Mouse (Mus musculus) CH12.LX (cell line): Measurements from ENCODE around the gene Tmco4. TPM values are rescaled to one million over a fixed set of nuclear protein-coding genes. Genes with fewer than 3 reads are reported as not detected.

ENCODE experiments used
- DNase-seq: peaks from one replicate; pipeline ENCODE4 v3.0.0-alpha.2; 2013; ENCODE audit errors: extremely low read depth
- H3K27ac ChIP-seq: 2 replicates; pipeline ENCODE4 v1.5.1; 2012; ENCODE audit warnings: low read depth, mild to moderate bottlenecking, control low read depth, moderate library complexity; ENCODE audit not compliant: insufficient read depth
- H3K27me3 ChIP-seq: replicated peaks from 2 replicates; pipeline ENCODE3; 2012; ENCODE audit warnings: inconsistent platforms
- H3K36me3 ChIP-seq, 2 experiments: replicated peaks in 1 of 2; 2 replicates each; pipeline versions ENCODE3 to v1.6.1; 2012; ENCODE audit warnings: inconsistent platforms in 1 of 2, low read length in 1 of 2, mild to moderate bottlenecking in 1 of 2, mixed read lengths in 1 of 2, moderate library complexity in 1 of 2; ENCODE audit not compliant: control insufficient read depth in 1 of 2, insufficient read depth in 1 of 2
- H3K4me1 ChIP-seq, 2 experiments: 2 replicates each; pipeline ENCODE4 v1.6.1; 2012; ENCODE audit warnings: inconsistent platforms in 1 of 2, moderate library complexity in 1 of 2; ENCODE audit not compliant: insufficient read depth in 2 of 2, control insufficient read depth in 1 of 2
- H3K4me2 ChIP-seq: 2 replicates; pipeline ENCODE4 v1.6.1; 2012; ENCODE audit warnings: low read depth, mild to moderate bottlenecking, control low read depth; ENCODE audit not compliant: poor library complexity, insufficient read depth, severe bottlenecking
- H3K4me3 ChIP-seq, 3 experiments: fragments of 150-350 bp in 1 of 3; sonication (generic) in 1 of 3; replicated peaks in 1 of 3; 2 replicates each; pipeline versions ENCODE3 to v1.5.1; 2011 to 2012; ENCODE audit warnings: low read depth in 2 of 3, low read length in 2 of 3, mild to moderate bottlenecking in 2 of 3, moderate library complexity in 2 of 3, control low read depth in 1 of 3, improper control_type of control experiment in 1 of 3, inconsistent platforms in 1 of 3, mixed read lengths in 1 of 3; ENCODE audit not compliant: poor library complexity in 1 of 3
- H3K79me2 ChIP-seq: replicated peaks from 2 replicates; pipeline ENCODE4 v1.6.1; 2012; ENCODE audit warnings: mild to moderate bottlenecking, moderate library complexity; ENCODE audit not compliant: control insufficient read depth, poor library complexity, insufficient read depth, severe bottlenecking; ENCODE audit errors: extremely low read depth
- H3K9ac ChIP-seq: 2 replicates; pipeline ENCODE4 v1.6.1; 2012; ENCODE audit warnings: low read depth, mild to moderate bottlenecking, control low read depth, moderate library complexity; ENCODE audit not compliant: insufficient read depth
- H3K9me3 ChIP-seq: replicated peaks from 2 replicates; pipeline ENCODE3; 2012; ENCODE audit warnings: low read length, inconsistent platforms, mixed read lengths
- BHLHE40 ChIP-seq: IDR thresholded peaks from 2 replicates; pipeline ENCODE4 v1.6.1; 2011; ENCODE audit warnings: mild to moderate bottlenecking, low read depth, low read length, improper control_type of control experiment
- CHD2 ChIP-seq: IDR thresholded peaks from 2 replicates; pipeline ENCODE4 v1.6.1; 2011; ENCODE audit warnings: low read length, improper control_type of control experiment
- CTCF ChIP-seq, 2 experiments: IDR thresholded peaks in 1 of 2; conservative IDR thresholded peaks in 1 of 2; 2 replicates each; pipeline ENCODE4 v1.5.1; 2011 to 2012; ENCODE audit warnings: low read depth in 2 of 2, low read length in 2 of 2, improper control_type of control experiment in 1 of 2, inconsistent platforms in 1 of 2, mild to moderate bottlenecking in 1 of 2, moderate library complexity in 1 of 2
- ELF1 ChIP-seq: IDR thresholded peaks from 2 replicates; pipeline ENCODE4 v1.6.1; 2014; ENCODE audit warnings: low read depth, mild to moderate bottlenecking, inconsistent platforms, low read length, improper control_type of control experiment
- ETS1 ChIP-seq: conservative IDR thresholded peaks from 2 replicates; pipeline ENCODE4 v1.6.1; 2012; ENCODE audit warnings: low read depth, mild to moderate bottlenecking, inconsistent platforms, low read length, improper control_type of control experiment, moderate library complexity
- IRF4 ChIP-seq: IDR thresholded peaks from 2 replicates; pipeline ENCODE4 v1.6.1; 2014; ENCODE audit warnings: low read depth, mild to moderate bottlenecking, inconsistent platforms, low read length, improper control_type of control experiment
- JUN ChIP-seq: IDR thresholded peaks from 2 replicates; pipeline ENCODE4 v1.6.1; 2011; ENCODE audit warnings: low read depth, mild to moderate bottlenecking, low read length, improper control_type of control experiment, moderate library complexity; ENCODE audit not compliant: insufficient read depth
- JUND ChIP-seq: conservative IDR thresholded peaks from 2 replicates; pipeline ENCODE4 v1.6.1; 2011; ENCODE audit warnings: low read depth, low read length, improper control_type of control experiment
- KAT2A ChIP-seq: IDR thresholded peaks from 2 replicates; pipeline ENCODE4 v1.6.1; 2012; ENCODE audit warnings: low read length, improper control_type of control experiment, inconsistent platforms; ENCODE audit not compliant: insufficient replicate concordance
- MAFK ChIP-seq: IDR thresholded peaks from 2 replicates; pipeline ENCODE4 v1.6.1; 2011; ENCODE audit warnings: low read length, improper control_type of control experiment; ENCODE audit not compliant: insufficient replicate concordance
- MAX ChIP-seq: IDR thresholded peaks from 2 replicates; pipeline ENCODE4 v1.6.1; 2011; ENCODE audit warnings: low read length, improper control_type of control experiment
- MAZ ChIP-seq: IDR thresholded peaks from 2 replicates; pipeline ENCODE4 v1.6.1; 2012; ENCODE audit warnings: low read depth, mild to moderate bottlenecking, inconsistent platforms, low read length, improper control_type of control experiment, moderate library complexity
- MEF2A ChIP-seq: IDR thresholded peaks from 2 replicates; pipeline ENCODE4 v1.6.1; 2014; ENCODE audit warnings: low read depth, mild to moderate bottlenecking, inconsistent platforms, low read length, improper control_type of control experiment, borderline replicate concordance
- MXI1 ChIP-seq: IDR thresholded peaks from 2 replicates; pipeline ENCODE4 v1.6.1; 2011; ENCODE audit warnings: mild to moderate bottlenecking, low read depth, low read length, improper control_type of control experiment
- NRF1 ChIP-seq: IDR thresholded peaks from 2 replicates; pipeline ENCODE4 v1.6.1; 2014; ENCODE audit warnings: low read depth, mild to moderate bottlenecking, inconsistent platforms, low read length, improper control_type of control experiment, moderate library complexity
- POLR2AphosphoS2 ChIP-seq: IDR thresholded peaks from 2 replicates; pipeline ENCODE4 v1.6.1; 2011; ENCODE audit warnings: low read depth, low read length, improper control_type of control experiment
- TBP ChIP-seq: conservative IDR thresholded peaks from 2 replicates; pipeline ENCODE4 v1.6.1; 2011; ENCODE audit warnings: low read depth, low read length, improper control_type of control experiment
- TCF12 ChIP-seq: IDR thresholded peaks from 2 replicates; pipeline ENCODE4 v1.6.1; 2014; ENCODE audit warnings: low read depth, mild to moderate bottlenecking, inconsistent platforms, low read length, improper control_type of control experiment
- UBTF ChIP-seq: IDR thresholded peaks from 2 replicates; pipeline ENCODE4 v1.6.1; 2012; ENCODE audit warnings: low read depth, mild to moderate bottlenecking, inconsistent platforms, low read length, improper control_type of control experiment, moderate library complexity
- ZC3H11A ChIP-seq: IDR thresholded peaks from 2 replicates; pipeline ENCODE4 v1.6.1; 2012; ENCODE audit warnings: low read depth, mild to moderate bottlenecking, inconsistent platforms, low read length, improper control_type of control experiment
- ZKSCAN1 ChIP-seq: IDR thresholded peaks from 2 replicates; pipeline ENCODE4 v1.6.1; 2012; ENCODE audit warnings: low read depth, inconsistent platforms, low read length, improper control_type of control experiment, borderline replicate concordance
- ZMIZ1 ChIP-seq: IDR thresholded peaks from 2 replicates; pipeline ENCODE4 v1.6.1; 2012; ENCODE audit warnings: low read depth, mild to moderate bottlenecking, inconsistent platforms, low read length, improper control_type of control experiment
- ZNF384 ChIP-seq: IDR thresholded peaks from 2 replicates; pipeline ENCODE4 v1.6.1; 2012; ENCODE audit warnings: low read depth, low read length, improper control_type of control experiment, inconsistent platforms
- dilution Hi-C: fragments of 300-500 bp; cut with MboI; formaldehyde crosslinking; loops from 2 replicates; pipeline ENCODE4 v1.14.3; 2020; ENCODE audit warnings: low sequenced_read_pairs; ENCODE audit not compliant: extremely low pct_unique_long_range_greater_than_20kb, extremely low pct_ligation_motif_present
- in situ Hi-C: fragments of 300-500 bp; cut with MboI; formaldehyde crosslinking; loops from 3 replicates; pipeline ENCODE4 v1.14.3; 2019; ENCODE audit warnings: low sequenced_read_pairs, low pct_ligation_motif_present, low pct_unique_long_range_greater_than_20kb, mixed read lengths
- polyA plus RNA-seq: library from polyadenylated mRNA; unstranded; fragments of >175 nt; gene quantifications from 2 replicates; pipeline ENCODE4 v1.2.1, GENCODE M21; 2012; ENCODE audit warnings: low read depth; ENCODE audit not compliant: insufficient read length
- total RNA-seq, 2 experiments: library from RNA; depleted of rRNA; stranded (reverse); fragments of 300-350 nt in 1 of 2; fragments of >200 nt in 1 of 2; gene quantifications; 2 replicates each; pipeline ENCODE4 v1.2.3; 2012 to 2014

The Tmco4 gene
- total and polyA plus RNA-seq, 3 experiments: 20.3 to 22.2 (median 21.7) TPM

GRCm38 (mm10) chr4:139037795-139038607 is 65.3 kb downstream of the Tmco4 start:
- TF ChIP-seq BHLHE40 (no peak), JUND (no peak), ZNF384 (no peak), MXI1 (no peak), ZKSCAN1 (no peak), POLR2AphosphoS2 (no peak), CHD2 (no peak), MAX (no peak), JUN (no peak), NRF1 (no peak)
- in situ Hi-C loops: no loop called here
- dilution Hi-C loops: no loop called here

GRCm38 (mm10) chr4:139040084-139040839 is 67.6 kb downstream of the Tmco4 start:
- Histone ChIP-seq H3K9ac (no peak overlapping the region), H3K9me3 (peaks cover 23% of the 10 kb centered on the region), H3K36me3 (peaks cover 9 to 63% of the 10 kb centered on the region in 2 experiments), H3K4me1 (peaks cover 0 to 7% of the 10 kb centered on the region in 2 experiments; a peak in 1 of 4 replicates), H3K27me3 (no peaks in the 10 kb centered on the region), H3K4me2 (no peak overlapping the region), H3K4me3 (no peak overlapping the region), H3K79me2 (no peaks in the 10 kb centered on the region), H3K27ac (no peak overlapping the region)
- TF ChIP-seq NRF1 (no peak), ZC3H11A (no peak), ZMIZ1 (no peak), CTCF (conservative IDR thresholded peaks at IDR 0.05 in 1 of 2, IDR thresholded peaks at IDR 0.05 in 1 of 2; ENCODE audit: low read depth in 2 of 2, low read length in 2 of 2) (no peak), ELF1 (no peak), BHLHE40 (no peak), TCF12 (no peak), UBTF (no peak), MAFK (no peak), KAT2A (no peak), POLR2AphosphoS2 (no peak), JUN (no peak), TBP (no peak), IRF4 (no peak), MAZ (no peak), ETS1 (no peak), MEF2A (no peak)
- in situ Hi-C loops (no loop called here), dilution Hi-C loops (no loop called here)
- no peak for DNase-seq

More at GRCm38 (mm10) chr4:139037795-139038607, 65.3 kb downstream of the Tmco4 start:
- H3K27ac ChIP-seq: no peak overlapping the region
- H3K4me2 ChIP-seq: no peak overlapping the region
- no peaks in the 10 kb centered on the region for H3K79me2 ChIP-seq
- H3K36me3 ChIP-seq: peaks cover 15 to 71% of the 10 kb centered on the region in 2 experiments
- H3K9ac ChIP-seq: no peak overlapping the region
- no peaks in the 10 kb centered on the region for H3K4me1 ChIP-seq
- DNase-seq: no peak
- no peak overlapping the region for H3K4me3 ChIP-seq
- H3K27me3 ChIP-seq: no peaks in the 10 kb centered on the region
- peaks cover 14% of the 10 kb centered on the region for H3K9me3 ChIP-seq
